Mouse (Mus musculus): Measurements from ENCODE around the gene B4galt1. TPM values are rescaled to one million over a fixed set of nuclear protein-coding genes. Genes with fewer than 3 reads are reported as not detected.

B4galt1 gene
- polyA plus RNA-seq, 1 experiment from 2014 or later: 8.6 TPM

- no peak overlapping the region for H3K27ac ChIP-seq (replicated peaks)
- H3K4me2 ChIP-seq: no peak overlapping the region
- H3K27me3 ChIP-seq: no peaks in the 10 kb centered on the region
- H3K36me3 ChIP-seq: no peaks in the 10 kb centered on the region
- H3K4me3 ChIP-seq: no peak overlapping the region
- whole genome bisulfite sequencing: 88% methylated on average over 2 of the region's 2 CpGs
- ATAC-seq (ENCODE audit: low FRiP score, low read depth): no peak
- H3K9me3 ChIP-seq: no peaks in the 10 kb centered on the region
- no peaks in the 10 kb centered on the region for H3K4me1 ChIP-seq (replicated peaks)
- no peak overlapping the region for H3K9ac ChIP-seq
These were observed 31.3 kb upstream of the B4galt1 start for GRCm38 (mm10) chr4:40885166-40885525.

GRCm38 (mm10) chr4:40884282-40885165 is 30.7 kb upstream of the B4galt1 start:
- ATAC-seq (ENCODE audit: low FRiP score, low read depth): no peak
- H3K36me3 ChIP-seq: no peaks in the 10 kb centered on the region
- no peaks in the 10 kb centered on the region for H3K27me3 ChIP-seq
- WGBS: 88% methylated on average over 12 of the region's 12 CpGs
- no peak overlapping the region for H3K4me3 ChIP-seq
- no peak overlapping the region for H3K27ac ChIP-seq (replicated peaks)
- H3K4me1 ChIP-seq (replicated peaks): no peaks in the 10 kb centered on the region
- no peaks in the 10 kb centered on the region for H3K9me3 ChIP-seq
- H3K9ac ChIP-seq: no peak overlapping the region
- H3K4me2 ChIP-seq: no peak overlapping the region

DNA sequence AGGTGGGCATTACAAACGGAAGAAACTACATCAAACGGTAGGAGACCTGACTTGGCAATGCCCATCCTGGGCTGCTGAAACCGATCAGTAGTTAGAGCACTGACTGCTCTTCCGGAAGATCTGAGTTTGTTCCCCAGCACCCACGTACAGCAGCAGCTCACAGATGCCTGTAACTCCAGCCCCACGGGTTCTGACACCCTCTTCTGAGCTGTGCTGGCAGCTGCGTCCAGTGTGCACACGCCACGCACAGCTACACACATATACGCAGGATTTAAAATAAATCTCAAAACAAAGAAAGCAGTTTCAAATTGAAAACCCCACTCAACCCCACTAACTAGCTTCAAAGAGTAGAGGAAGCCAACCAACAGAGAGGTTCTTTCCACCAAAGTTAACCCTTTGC is 29.4 kb upstream of the B4galt1 start:
- no peak overlapping the region for H3K27ac ChIP-seq (replicated peaks)
- 88% methylated on average over 10 of the region's 10 CpGs for WGBS
- no peaks in the 10 kb centered on the region for H3K27me3 ChIP-seq
- no peak overlapping the region for H3K4me2 ChIP-seq
- no peaks in the 10 kb centered on the region for H3K4me1 ChIP-seq (replicated peaks)
- H3K4me3 ChIP-seq: no peak overlapping the region
- ATAC-seq (ENCODE audit: low FRiP score, low read depth): no peak
- H3K36me3 ChIP-seq: no peaks in the 10 kb centered on the region
- no peaks in the 10 kb centered on the region for H3K9me3 ChIP-seq
- H3K9ac ChIP-seq: no peak overlapping the region

GRCm38 (mm10) chr4:40877528-40877927 is 23.7 kb upstream of the B4galt1 start:
- H3K9ac ChIP-seq: 0 out of 2 replicates have a peak overlapping the region, but pooled peaks have one; percentile 3
- no peak overlapping the region for H3K27ac ChIP-seq (replicated peaks)
- H3K27me3 ChIP-seq: no peaks in the 10 kb centered on the region
- 87% methylated on average over 5 of the region's 5 CpGs for WGBS
- no peak overlapping the region for H3K4me2 ChIP-seq
- no peaks in the 10 kb centered on the region for H3K36me3 ChIP-seq
- H3K4me1 ChIP-seq (replicated peaks): peaks cover 24% of the 10 kb centered on the region
- no peaks in the 10 kb centered on the region for H3K9me3 ChIP-seq
- H3K4me3 ChIP-seq: no peak overlapping the region
- ATAC-seq (ENCODE audit: low FRiP score, low read depth): no peak

- Histone ChIP-seq H3K4me3 (no peak overlapping the region), H3K27me3 (no peaks in the 10 kb centered on the region), H3K4me1 (replicated peaks) (peaks cover 24% of the 10 kb centered on the region), H3K9ac (0 out of 2 replicates have a peak overlapping the region, but pooled peaks have one; percentile 3), H3K36me3 (no peaks in the 10 kb centered on the region), H3K4me2 (0 out of 2 replicates have a peak overlapping the region, but pooled peaks have one; percentile 26), H3K9me3 (no peaks in the 10 kb centered on the region), H3K27ac (replicated peaks) (0 out of 2 replicates have a peak overlapping the region, but pooled peaks have one; percentile 1)
- 28% methylated on average over 12 of the region's 12 CpGs for WGBS
- ATAC-seq (ENCODE audit: low FRiP score, low read depth): peak; percentile 76; the same call in 1 of the 2 replicates
These were observed 23.1 kb upstream of the B4galt1 start for GRCm38 (mm10) chr4:40876814-40877371.

DNA sequence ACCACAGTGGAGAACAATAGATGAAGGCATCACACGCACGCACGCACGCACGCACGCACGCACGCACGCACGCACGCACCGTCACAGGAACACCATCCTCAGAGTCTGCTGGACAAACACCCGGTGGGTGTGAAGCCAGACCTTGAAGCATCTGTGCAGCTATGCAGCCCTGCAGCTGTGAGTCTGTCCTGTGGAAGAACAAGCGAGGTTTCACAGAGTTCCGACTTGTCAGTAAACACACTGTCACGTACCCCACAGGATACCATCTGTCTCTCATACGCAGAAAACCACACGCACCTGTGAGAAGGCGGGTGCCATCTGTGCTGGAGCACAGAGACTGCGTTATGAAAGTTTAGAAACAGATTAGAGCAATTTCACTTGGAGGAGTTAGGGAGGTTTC is 22.0 kb upstream of the B4galt1 start:
- no peak for ATAC-seq (ENCODE audit: low FRiP score, low read depth)

DNA sequence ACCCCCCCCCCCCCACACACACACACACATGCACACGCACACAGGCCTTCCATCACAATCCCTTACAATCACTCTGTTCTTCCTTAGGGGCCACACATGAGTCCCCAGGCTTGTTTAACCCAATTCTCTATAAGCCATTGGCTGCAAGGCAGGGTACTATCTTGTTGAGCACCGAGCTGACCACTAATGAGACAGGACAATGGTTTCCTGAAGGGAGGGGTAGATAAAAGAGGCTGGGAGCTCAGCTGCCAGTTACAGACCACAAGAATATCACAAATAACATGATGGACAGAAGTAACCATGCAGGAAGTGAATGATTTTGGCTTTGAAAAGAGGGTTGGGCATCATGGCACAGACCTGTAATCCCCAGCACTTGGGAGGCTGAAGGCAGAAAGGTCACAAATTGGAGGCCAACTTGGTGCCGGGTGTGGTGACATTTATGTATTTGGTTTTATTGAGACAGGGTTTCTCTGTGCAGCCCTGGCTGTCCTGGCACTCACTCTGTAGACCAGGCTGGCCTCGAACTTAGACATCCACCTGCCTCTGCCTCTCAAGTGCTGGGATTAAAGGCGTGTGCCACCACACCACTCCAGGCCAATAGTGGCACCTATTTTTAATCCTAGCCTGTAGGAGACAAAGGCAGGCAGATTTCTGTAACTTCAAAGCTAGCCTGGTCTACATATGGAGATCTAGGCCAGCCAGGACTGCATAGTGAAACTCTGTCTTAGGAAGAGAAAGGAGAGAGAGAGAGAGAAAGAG is 21.2 kb upstream of the B4galt1 start:
- Histone ChIP-seq H3K4me2 (no peak overlapping the region), H3K4me3 (no peak overlapping the region), H3K4me1 (replicated peaks) (peaks cover 24% of the 10 kb centered on the region), H3K27ac (replicated peaks) (no peak overlapping the region), H3K27me3 (no peaks in the 10 kb centered on the region), H3K9me3 (no peaks in the 10 kb centered on the region), H3K9ac (no peak overlapping the region), H3K36me3 (no peaks in the 10 kb centered on the region)
- no peak for ATAC-seq (ENCODE audit: low FRiP score, low read depth)
- 87% methylated on average over 5 of the region's 5 CpGs for WGBS

More for the DNA sequence above, 22.0 kb upstream of the B4galt1 start:
- Histone ChIP-seq H3K27ac (replicated peaks) (peak overlapping the region; percentile 57; the same call in 1 of the 2 replicates), H3K4me2 (no peak overlapping the region), H3K27me3 (no peaks in the 10 kb centered on the region), H3K4me3 (no peak overlapping the region), H3K4me1 (replicated peaks) (peaks cover 24% of the 10 kb centered on the region), H3K9me3 (no peaks in the 10 kb centered on the region), H3K9ac (no peak overlapping the region), H3K36me3 (no peaks in the 10 kb centered on the region)
- WGBS: 88% methylated on average over 20 of the region's 20 CpGs

DNA sequence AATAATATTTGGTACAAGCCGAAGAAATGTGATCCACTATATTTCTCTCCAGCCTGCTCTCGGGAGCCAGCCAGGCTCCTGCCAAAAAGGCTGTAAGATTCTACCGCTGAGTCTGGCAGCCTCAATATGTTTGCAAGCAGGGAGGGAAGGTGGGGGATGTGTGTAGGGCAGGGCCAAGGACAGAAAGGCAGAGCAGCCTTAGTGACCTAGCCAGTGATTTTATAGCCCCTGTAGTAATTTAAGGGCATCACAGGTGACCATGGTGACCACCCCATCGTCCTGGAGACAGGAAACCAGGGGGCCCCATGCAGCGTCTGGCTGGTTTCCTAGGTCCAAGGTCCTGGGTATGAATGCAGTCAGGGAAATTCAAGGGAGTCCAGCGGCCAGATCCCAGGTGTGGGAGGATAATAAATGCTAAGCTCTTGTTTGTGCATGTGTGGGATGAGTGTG is 20.4 kb upstream of the B4galt1 start:
- peak; percentile 27; the same call in 1 of the 2 replicates for ATAC-seq (ENCODE audit: low FRiP score, low read depth)
- H3K4me2 ChIP-seq: no peak overlapping the region
- H3K9ac ChIP-seq: no peak overlapping the region
- H3K27me3 ChIP-seq: no peaks in the 10 kb centered on the region
- WGBS: 44% methylated on average over 6 of the region's 6 CpGs
- H3K4me1 ChIP-seq (replicated peaks): peaks cover 24% of the 10 kb centered on the region
- H3K36me3 ChIP-seq: no peaks in the 10 kb centered on the region
- H3K9me3 ChIP-seq: no peaks in the 10 kb centered on the region
- H3K4me3 ChIP-seq: no peak overlapping the region
- H3K27ac ChIP-seq (replicated peaks): 0 out of 2 replicates have a peak overlapping the region, but pooled peaks have one; percentile 2

- no peak overlapping the region for H3K9ac ChIP-seq
- H3K4me1 ChIP-seq (replicated peaks): peaks cover 24% of the 10 kb centered on the region
- H3K27me3 ChIP-seq: no peaks in the 10 kb centered on the region
- no peaks in the 10 kb centered on the region for H3K36me3 ChIP-seq
- H3K4me2 ChIP-seq: no peak overlapping the region
- no peaks in the 10 kb centered on the region for H3K9me3 ChIP-seq
- ATAC-seq (ENCODE audit: low FRiP score, low read depth): no peak
- 67% methylated on average over 2 of the region's 2 CpGs for WGBS
- H3K4me3 ChIP-seq: no peak overlapping the region
- H3K27ac ChIP-seq (replicated peaks): no peak overlapping the region
These were observed 19.5 kb upstream of the B4galt1 start for GRCm38 (mm10) chr4:40873320-40873719.

- no peaks in the 10 kb centered on the region for H3K9me3 ChIP-seq
- H3K4me1 ChIP-seq (replicated peaks): peaks cover 16% of the 10 kb centered on the region
- no peak for ATAC-seq (ENCODE audit: low FRiP score, low read depth)
- H3K36me3 ChIP-seq: no peaks in the 10 kb centered on the region
- 92% methylated on average over 3 of the region's 3 CpGs for WGBS
- no peak overlapping the region for H3K4me3 ChIP-seq
- no peak overlapping the region for H3K27ac ChIP-seq (replicated peaks)
- no peak overlapping the region for H3K4me2 ChIP-seq
- H3K9ac ChIP-seq: no peak overlapping the region
- H3K27me3 ChIP-seq: no peaks in the 10 kb centered on the region
These were observed 18.3 kb upstream of the B4galt1 start for GRCm38 (mm10) chr4:40872129-40872528.

GRCm38 (mm10) chr4:40870206-40870605 is 16.4 kb upstream of the B4galt1 start:
- 92% methylated on average over 4 of the region's 4 CpGs for WGBS
- no peak for ATAC-seq (ENCODE audit: low FRiP score, low read depth)
- H3K9ac ChIP-seq: no peak overlapping the region
- no peaks in the 10 kb centered on the region for H3K9me3 ChIP-seq
- H3K27me3 ChIP-seq: no peaks in the 10 kb centered on the region
- peaks cover 10% of the 10 kb centered on the region; the same call in 1 of the 2 replicates for H3K4me1 ChIP-seq (replicated peaks)
- no peak overlapping the region for H3K4me2 ChIP-seq
- no peak overlapping the region for H3K4me3 ChIP-seq
- no peaks in the 10 kb centered on the region for H3K36me3 ChIP-seq
- H3K27ac ChIP-seq (replicated peaks): no peak overlapping the region

Measured in hindbrain, embryonic 15.5 days (tissue).